ENCODE assay signal across 8 mouse cellular contexts in the genomic region with DNA sequence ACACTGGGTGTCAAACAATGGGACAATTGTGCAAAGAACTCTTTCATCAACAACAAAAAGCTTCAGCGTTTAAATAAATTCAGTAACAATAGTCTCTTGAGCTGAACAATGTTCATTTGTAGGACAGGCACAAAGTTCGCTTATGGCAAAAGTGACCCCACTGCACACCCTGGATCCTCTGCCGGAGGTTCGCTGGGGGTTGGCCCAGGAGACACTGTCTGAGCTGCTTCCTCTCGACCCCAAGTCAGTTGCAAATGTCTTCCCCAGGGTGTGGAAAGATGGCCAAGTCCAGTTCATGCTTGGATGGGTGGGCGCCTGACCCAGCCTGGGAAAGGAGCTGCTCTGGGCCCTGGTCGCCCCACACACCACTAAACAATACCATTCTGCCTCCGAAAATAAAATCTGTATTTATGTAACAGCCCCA. TPM values are rescaled to one million over a fixed set of nuclear protein-coding genes. Genes with fewer than 3 reads are reported as not detected.
A peak's percentile ranks its signal among the peaks of the same experiment; 100 is the strongest.
DNase-seq lines count a peak whose midpoint lies in the region; ATAC-seq and TF ChIP-seq lines count a peak whose summit lies in the region.

No protein-coding gene starts in this region.

- no peaks in the 10 kb centered on the region for H3K36me3 ChIP-seq in forebrain, embryonic 14.5 days (ENCODE audit: control insufficient read depth, insufficient read depth, low read length)
- no peaks in the 10 kb centered on the region for H3K36me3 ChIP-seq in liver, postnatal 0 days (replicated peaks; ENCODE audit: insufficient read depth, low read length)
- no peaks in the 10 kb centered on the region for H3K36me3 ChIP-seq in thymus, adult 2 months (ENCODE audit: control insufficient read depth, insufficient read depth, low read length)

- peak overlapping the region; percentile 89 for H3K4me2 ChIP-seq in forebrain, embryonic 14.5 days (ENCODE audit: low read length)
- H3K4me2 ChIP-seq in liver, postnatal 0 days (ENCODE audit: low read depth, low read length) = peak overlapping the region; percentile 72

- no peaks in the 10 kb centered on the region for H3K27me3 ChIP-seq in forebrain, embryonic 14.5 days (replicated peaks; ENCODE audit: control insufficient read depth, insufficient read depth, low read length)
- H3K27me3 ChIP-seq in liver, postnatal 0 days (ENCODE audit: insufficient read depth, low read length) = no peaks in the 10 kb centered on the region
- H3K27me3 ChIP-seq in thymus, adult 2 months (ENCODE audit: control insufficient read depth, insufficient read depth, low read length) = peaks cover 5% of the 10 kb centered on the region; the same call in 1 of the 2 replicates

- peak overlapping the region; percentile 99 for H3K9ac ChIP-seq in forebrain, embryonic 14.5 days (ENCODE audit: low read length)
- peak overlapping the region; percentile 99 for H3K9ac ChIP-seq in liver, postnatal 0 days (replicated peaks)

- no peaks in the 10 kb centered on the region for H3K9me3 ChIP-seq in forebrain, embryonic 14.5 days (replicated peaks; ENCODE audit: control insufficient read depth, low read length)
- H3K9me3 ChIP-seq in liver, postnatal 0 days (ENCODE audit: low read length) = no peaks in the 10 kb centered on the region

- TF ChIP-seq POLR2A in thymus, adult 2 months (IDR thresholded peaks at IDR 0.05; ENCODE audit: control insufficient read depth, extremely low read depth, insufficient read depth, low read length, poor library complexity) = no peak

- H3K27ac ChIP-seq in forebrain, embryonic 14.5 days (ENCODE audit: low read depth, low read length) = peak overlapping the region; percentile 100
- H3K27ac ChIP-seq in liver, postnatal 0 days (ENCODE audit: low read depth) = peak overlapping the region; percentile 100
- H3K27ac ChIP-seq in thymus, adult 2 months (ENCODE audit: control insufficient read depth, insufficient read depth, low read length) = no peak overlapping the region

- H3K4me3 ChIP-seq in forebrain, embryonic 14.5 days (ENCODE audit: low read depth, low read length) = peak overlapping the region; percentile 84
- peak overlapping the region; percentile 85 for H3K4me3 ChIP-seq in liver, postnatal 0 days (ENCODE audit: low read depth, low read length)
- H3K4me3 ChIP-seq in thymus, adult 2 months (ENCODE audit: control insufficient read depth, insufficient read depth, low read length) = no peak overlapping the region

- intact Hi-C loops in gastrocnemius, postnatal 36 days (cut with DNase I) = loop anchor here (5.0 kb wide), 1 partner anchor 111 kb away; no protein-coding TSS in a partner anchor

- no peak for ATAC-seq in forebrain, embryonic 14.5 days
- no peak for ATAC-seq in liver, postnatal 0 days

- no peak for TF ChIP-seq EP300 in liver, postnatal 0 days (IDR thresholded peaks at IDR 0.05; ENCODE audit: low read depth)

- H3K4me1 ChIP-seq in forebrain, embryonic 14.5 days (ENCODE audit: control insufficient read depth, insufficient read depth, low read length) = peaks cover 33% of the 10 kb centered on the region
- H3K4me1 ChIP-seq in liver, postnatal 0 days (ENCODE audit: insufficient read depth) = peaks cover 26% of the 10 kb centered on the region
- H3K4me1 ChIP-seq in thymus, adult 2 months (replicated peaks; ENCODE audit: control insufficient read depth, insufficient read depth, low read length) = peaks cover 27% of the 10 kb centered on the region

- TF ChIP-seq CTCF in liver, postnatal 0 days (IDR thresholded peaks at IDR 0.05; ENCODE audit: low read depth) = no peak
- TF ChIP-seq CTCF in thymus, adult 2 months (IDR thresholded peaks at IDR 0.05; ENCODE audit: borderline replicate concordance, control insufficient read depth, extremely low read depth, insufficient read depth, low read length, poor library complexity) = no peak

- peak; percentile 31 for DNase-seq in gastrocnemius, postnatal 25 days
- DNase-seq in gastrocnemius, postnatal 36 days = no peak
- peak; percentile 42 for DNase-seq in adrenal gland, postnatal 14 days
- DNase-seq in forebrain, embryonic 14.5 days (ENCODE audit: low spot score) = peak; percentile 24
- DNase-seq in kidney, adult 11 months = peak; percentile 30
- no peak for DNase-seq in liver, postnatal 0 days
- no peak for DNase-seq in c-Kit-positive CD71-positive TER-119-positive erythroid progenitor cells, embryonic 14.5 days (ENCODE audit: low spot score)
- no peak for DNase-seq in thymus, adult 2 months

- 9% methylated on average over 8 of the region's 8 CpGs for WGBS in forebrain, embryonic 14.5 days
- WGBS in liver, postnatal 0 days (ENCODE audit: insufficient replicate concordance) = 36% methylated on average over 8 of the region's 8 CpGs
- WGBS in thymus, adult 2 months = 66% methylated on average over 8 of the region's 8 CpGs

RNA-seq across cellular contexts. Expression of gene Rhob, which starts 1.6 kb away (rescaled TPM):
- total RNA-seq in gastrocnemius, postnatal 25 days (2021) = 10 to 100 TPM; 42.1 to 43.0 TPM
- total RNA-seq in gastrocnemius, postnatal 36 days (2021) = 10 to 100 TPM; 50.7 to 56.4 TPM
- total RNA-seq in adrenal gland, postnatal 14 days (2021) = 201 and 234 TPM in 2 replicates
- polyA plus RNA-seq in forebrain, embryonic 14.5 days (2014; fragmentation: Nextera tagmentation; extraction: Ambion mirVana) = 74.4 and 94.6 TPM in 2 replicates
- polyA plus RNA-seq in liver, postnatal 0 days (2015; fragmentation: Nextera tagmentation; extraction: Ambion mirVana) = 6.9 and 8.7 TPM in 2 replicates
- 77.3 and 91.4 TPM in 2 replicates for polyA plus RNA-seq in thymus, adult 2 months (2012; rRNA removed)

Comparison
In these comparisons a context has a peak if more than half of its experiments do, and no peak if none do; other contexts are left out.
1. DNase-seq: peak in gastrocnemius, postnatal 25 days (single experiment), adrenal gland, postnatal 14 days (single experiment), forebrain, embryonic 14.5 days (single experiment) and kidney, adult 11 months (single experiment); none in gastrocnemius, postnatal 36 days (0 of 2), liver, postnatal 0 days (single experiment), c-Kit-positive CD71-positive TER-119-positive erythroid progenitor cells, embryonic 14.5 days (single experiment) and thymus, adult 2 months (single experiment).